Mouse (Mus musculus) gastrocnemius, postnatal 25 days (tissue): Measurements from ENCODE around the gene Muc1. TPM values are rescaled to one million over a fixed set of nuclear protein-coding genes. Genes with fewer than 3 reads are reported as not detected.
"Not testable (repeated sequence)": the region's sequence is repeated elsewhere in the genome, so short reads cannot be mapped to it uniquely, and the experiment has no call there.

Experiments used
- DNase-seq: peaks from one replicate; pipeline ENCODE4 v3.0.0; 2022
- total RNA-seq, 2 experiments: library from RNA; stranded (reverse); gene quantifications; 1 replicate in 1 of 2; 2 replicates in 1 of 2; pipeline ENCODE4 v1.2.3; 2021

The Muc1 gene
- total RNA-seq, 2 experiments from 2014 or later = 0.38 to 0.51 TPM

- no peak for DNase-seq
These were observed 18.7 kb upstream of the Muc1 start for GRCm38 (mm10) chr3:89210162-89210561.

DNA sequence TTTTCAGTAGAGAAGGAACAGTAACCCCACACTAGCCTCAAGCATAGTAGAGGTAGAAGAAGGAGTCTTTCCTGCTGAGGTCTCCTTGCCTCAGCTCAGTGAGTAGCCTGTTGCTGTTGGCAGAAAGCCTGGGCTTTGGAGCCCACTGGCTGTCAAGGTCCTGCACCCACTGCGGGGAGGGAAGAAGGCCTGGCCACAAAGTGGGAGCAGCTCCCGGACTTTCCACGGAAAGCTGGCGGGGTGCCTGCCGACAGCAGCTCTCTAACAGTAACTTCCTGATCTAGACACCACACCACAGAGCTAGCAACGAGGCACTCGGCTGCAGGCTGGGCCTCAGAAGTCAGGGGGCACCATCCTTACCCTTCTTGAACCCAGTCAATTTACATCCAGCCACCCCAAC lies 18.1 kb upstream of the Muc1 start:
- DNase-seq = no peak

DNA sequence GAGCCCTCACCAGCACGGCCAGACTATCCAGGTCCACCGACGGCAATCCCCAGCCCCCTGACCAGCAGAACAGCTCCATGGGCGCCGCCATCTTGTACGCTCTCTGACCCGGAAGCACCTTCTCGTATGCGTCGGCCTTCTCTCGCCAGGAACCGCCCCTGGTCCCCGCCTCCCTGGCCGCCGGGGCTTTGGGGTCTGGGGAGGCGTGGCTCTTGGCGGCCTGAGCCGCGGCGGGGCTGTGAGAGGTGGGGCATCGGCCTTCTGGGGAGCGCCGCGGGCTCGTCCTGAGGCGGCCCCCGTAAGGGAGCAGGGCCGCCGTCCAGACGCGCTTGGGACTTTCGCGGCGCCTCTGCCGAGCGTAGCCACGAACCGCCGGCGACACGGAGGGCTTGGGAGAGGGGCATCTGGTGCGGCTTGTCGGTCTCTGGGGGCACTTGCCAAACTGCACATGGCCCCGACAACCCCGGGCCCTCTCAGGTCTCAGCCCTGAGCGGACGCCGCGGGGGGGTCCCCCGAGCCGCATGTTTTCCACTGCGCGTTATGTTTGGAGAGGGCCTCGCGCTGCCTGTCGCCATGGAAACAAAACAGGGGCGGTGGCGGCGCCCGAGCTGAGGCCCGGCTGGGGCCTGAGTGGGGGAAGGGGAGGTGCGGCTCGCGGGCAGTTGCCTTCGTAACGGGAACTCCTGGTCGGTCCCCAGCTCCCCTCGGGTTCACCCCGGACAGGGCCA lies 14.9 kb upstream of the Muc1 start:
- peak; percentile 93 for DNase-seq

DNA sequence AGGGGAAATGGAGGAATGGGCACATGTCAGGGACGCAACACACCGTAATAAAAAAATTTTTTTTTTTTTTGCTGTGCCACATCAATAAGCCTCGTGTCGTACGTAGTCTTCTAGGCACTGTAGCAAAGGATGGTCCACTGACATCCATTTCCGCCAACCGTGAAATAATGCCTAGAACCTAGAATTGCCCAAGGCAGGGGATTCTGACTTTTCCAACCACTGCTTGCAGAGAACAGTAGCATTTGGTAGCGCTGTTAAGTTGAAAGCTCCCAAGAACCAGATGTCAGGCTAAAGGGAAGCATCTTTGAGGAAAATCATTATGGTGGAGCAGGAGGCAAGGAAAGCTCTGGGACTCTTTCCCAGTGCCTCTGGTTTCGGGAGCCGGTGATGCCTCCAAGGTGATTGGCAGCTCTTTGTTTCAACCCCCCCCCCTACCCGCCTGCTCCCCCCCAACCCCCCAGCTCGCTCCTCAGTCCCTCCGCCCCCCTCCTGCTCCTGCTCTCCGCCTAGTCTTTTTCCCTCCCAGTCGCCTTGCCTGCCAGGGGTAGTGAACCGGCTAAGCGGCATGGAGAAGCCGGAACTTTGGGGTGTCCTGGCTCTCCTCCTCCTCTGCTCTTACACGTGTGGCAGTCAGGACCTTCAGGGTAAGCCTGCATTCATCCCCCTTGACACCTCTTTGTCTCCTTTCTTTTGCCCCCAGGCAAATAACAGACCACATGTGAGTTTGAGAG lies 14.0 kb upstream of the Muc1 start, which contains the start of gene Thbs3:
Thbs3 (plus strand) TSS at position 500 of the 731 bp plus-strand sequence.
- DNase-seq = no peak

GRCm38 (mm10) chr3:89215853-89216252 lies 13.0 kb upstream of the Muc1 start:
- peak; percentile 69 for DNase-seq

DNA sequence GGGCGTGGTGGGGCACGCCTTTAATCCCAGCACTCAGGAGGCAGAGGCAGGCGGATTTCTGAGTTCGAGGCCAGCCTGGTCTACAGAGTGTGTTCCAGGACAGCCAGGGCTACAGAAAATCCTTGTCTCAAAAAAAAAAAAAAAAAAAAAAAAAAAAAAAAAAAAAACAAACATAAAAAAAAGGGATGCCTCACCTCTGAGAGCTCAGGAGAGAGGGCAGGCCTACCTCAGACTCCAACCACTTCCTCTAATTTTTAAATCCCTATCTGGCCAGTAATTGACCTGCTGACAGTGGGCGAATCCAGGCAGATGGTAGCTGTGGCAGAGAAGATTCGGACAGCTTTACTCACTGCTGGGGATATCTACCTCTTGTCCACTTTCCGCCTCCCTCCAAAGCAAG lies 12.4 kb upstream of the Muc1 start:
- not testable (repeated sequence) for DNase-seq

DNA sequence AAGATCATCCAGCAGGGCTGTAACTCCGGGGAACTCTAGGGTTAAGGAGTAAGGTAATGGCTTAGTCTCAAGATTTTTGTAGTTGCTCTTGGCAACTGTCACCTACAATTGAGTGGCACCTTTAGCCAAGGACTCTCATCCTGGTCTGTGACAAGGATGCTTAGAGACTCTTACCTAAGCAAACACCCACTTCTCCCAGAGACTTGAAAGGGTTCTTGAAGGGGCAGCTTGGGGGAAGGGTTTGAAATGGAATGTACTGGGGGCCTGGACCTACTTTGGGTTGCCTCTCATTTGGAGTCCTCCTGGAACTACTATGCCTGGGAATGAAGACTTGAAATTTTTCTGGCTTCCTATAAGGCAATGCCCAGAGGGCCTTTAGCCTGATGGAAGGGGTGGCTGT lies 10.6 kb upstream of the Muc1 start:
- DNase-seq = no peak

- no peak for DNase-seq
These were observed 9.3 kb upstream of the Muc1 start for GRCm38 (mm10) chr3:89219546-89219945.

DNA sequence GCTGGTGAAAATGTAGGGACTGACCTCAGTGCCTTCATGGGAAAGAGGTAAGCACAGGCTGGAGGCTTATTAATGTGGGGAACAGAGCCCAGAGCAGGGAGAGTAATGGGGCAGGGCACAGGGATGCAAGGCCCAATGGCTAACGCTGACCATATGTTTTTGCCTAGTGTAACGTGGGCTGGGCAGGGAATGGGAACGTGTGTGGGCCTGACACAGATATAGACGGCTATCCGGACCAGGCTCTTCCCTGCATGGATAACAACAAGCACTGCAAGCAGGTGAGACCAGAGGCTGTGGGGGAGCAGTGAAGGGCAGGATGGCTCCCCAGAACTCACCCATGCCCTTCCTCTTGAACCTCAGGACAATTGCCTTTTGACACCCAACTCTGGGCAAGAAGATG lies 7.7 kb upstream of the Muc1 start:
- DNase-seq = no peak

DNA sequence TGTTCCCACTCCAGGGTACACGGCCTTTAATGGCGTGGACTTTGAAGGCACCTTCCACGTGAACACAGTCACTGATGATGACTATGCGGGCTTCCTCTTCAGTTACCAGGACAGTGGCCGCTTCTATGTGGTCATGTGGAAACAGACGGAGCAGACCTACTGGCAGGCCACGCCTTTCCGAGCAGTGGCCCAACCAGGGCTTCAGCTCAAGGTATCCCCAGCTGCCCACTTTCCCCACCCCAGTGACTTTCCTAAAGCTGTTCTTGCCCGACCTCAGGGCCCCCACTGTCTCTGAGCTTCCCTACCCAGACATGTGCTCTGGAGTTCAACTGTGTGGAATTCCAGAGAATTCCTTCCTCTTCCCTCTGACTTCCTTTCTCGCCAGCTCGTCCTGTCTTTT lies 4.1 kb upstream of the Muc1 start:
- DNase-seq = no peak

GRCm38 (mm10) chr3:89225321-89225815 lies 3.5 kb upstream of the Muc1 start:
- no peak for DNase-seq

DNA sequence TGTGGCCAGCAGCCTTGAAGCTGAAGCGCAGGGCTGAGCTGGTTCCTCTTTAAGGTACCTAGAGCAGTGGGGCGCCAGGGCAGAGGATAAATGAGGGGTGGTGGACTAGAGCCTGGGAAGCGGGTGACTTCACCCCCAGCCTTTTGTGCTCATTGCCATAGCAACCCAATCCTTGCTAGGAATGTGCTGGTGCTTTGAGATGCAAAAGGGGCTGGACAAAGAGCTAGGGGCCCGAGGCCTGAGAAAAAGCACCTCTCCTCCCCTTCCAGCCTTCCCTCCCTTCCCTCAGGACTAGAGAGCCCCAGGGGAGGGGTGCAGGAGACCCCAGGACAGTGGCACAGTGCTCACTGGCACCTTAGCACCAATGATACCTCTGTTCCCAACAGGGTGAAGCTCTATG lies 2.9 kb upstream of the Muc1 start:
- no peak for DNase-seq

DNA sequence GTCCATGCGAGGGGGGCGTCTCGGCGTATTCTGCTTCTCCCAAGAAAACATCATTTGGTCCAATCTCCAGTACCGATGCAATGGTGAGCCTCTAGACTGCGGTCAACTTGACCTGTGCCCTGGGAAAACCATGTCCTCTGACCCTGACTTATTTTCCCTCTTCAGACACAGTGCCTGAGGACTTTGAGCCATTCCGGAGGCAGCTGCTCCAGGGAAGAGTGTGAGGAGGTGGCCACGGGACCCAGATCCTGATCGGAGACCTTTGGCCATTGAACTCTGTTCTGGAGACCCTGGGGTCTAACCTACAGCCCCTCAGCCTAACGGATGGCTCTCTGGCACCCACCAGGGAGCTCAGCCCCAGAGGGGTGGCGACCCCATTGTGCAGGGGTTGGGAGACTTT lies 2.5 kb upstream of the Muc1 start:
- no peak for DNase-seq

GRCm38 (mm10) chr3:89226900-89227299 lies 2.0 kb upstream of the Muc1 start, which contains the start of gene Mtx1:
Gene Mtx1, minus strand, starts transcription at chr3:89227088.
- DNase-seq = no peak

- peak; percentile 55 for DNase-seq
These were observed 1.3 kb upstream of the Muc1 start for GRCm38 (mm10) chr3:89227307-89228179.

GRCm38 (mm10) chr3:89228180-89228549 lies 692 bp upstream of the Muc1 start:
- peak; percentile 72 for DNase-seq

GRCm38 (mm10) chr3:89229276-89229675 lies 419 bp downstream of the Muc1 start:
- no peak for DNase-seq

DNA sequence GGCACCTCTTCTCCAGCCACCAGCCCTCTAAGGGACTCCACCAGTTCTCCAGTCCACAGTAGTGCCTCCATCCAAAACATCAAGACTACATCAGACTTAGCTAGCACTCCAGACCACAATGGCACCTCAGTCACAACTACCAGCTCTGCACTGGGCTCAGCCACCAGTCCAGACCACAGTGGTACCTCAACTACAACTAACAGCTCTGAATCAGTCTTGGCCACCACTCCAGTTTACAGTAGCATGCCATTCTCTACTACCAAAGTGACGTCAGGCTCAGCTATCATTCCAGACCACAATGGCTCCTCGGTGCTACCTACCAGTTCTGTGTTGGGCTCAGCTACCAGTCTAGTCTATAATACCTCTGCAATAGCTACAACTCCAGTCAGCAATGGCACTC lies 1.7 kb downstream of the Muc1 start:
- DNase-seq = no peak

DNA sequence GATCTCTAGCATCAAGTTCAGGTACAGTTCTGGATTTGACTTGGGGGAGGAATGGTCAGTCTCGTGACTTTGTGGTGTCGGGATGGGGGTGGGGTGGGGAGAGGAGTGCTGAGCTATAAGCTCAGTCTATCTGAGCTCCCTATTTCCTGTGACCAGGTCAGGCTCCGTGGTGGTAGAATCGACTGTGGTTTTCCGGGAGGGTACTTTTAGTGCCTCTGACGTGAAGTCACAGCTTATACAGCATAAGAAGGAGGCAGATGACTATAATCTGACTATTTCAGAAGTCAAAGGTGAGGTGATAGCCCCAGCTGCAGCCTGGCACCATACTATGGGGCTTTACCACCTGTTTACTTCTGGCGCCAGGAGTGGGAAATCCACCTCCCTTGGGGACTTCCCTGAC lies 2.5 kb downstream of the Muc1 start:
- DNase-seq = no peak

DNA sequence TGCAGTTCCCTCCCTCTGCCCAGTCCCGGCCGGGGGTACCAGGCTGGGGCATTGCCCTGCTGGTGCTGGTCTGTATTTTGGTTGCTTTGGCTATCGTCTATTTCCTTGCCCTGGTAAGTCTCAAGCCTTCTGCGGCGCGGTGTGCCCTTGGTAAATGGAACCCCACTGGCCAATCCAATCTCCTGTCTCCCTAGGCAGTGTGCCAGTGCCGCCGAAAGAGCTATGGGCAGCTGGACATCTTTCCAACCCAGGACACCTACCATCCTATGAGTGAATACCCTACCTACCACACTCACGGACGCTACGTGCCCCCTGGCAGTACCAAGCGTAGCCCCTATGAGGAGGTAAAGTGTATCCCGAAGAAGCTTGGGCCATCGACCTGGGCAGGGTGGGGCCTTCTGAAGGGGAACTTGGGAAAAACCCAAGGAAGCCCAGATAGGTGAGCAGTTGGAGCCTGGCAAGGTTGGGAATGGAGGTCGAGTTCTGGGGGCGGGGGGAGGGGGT lies 3.0 kb downstream of the Muc1 start:
- no peak for DNase-seq

- no peak for DNase-seq
These were observed 3.8 kb downstream of the Muc1 start for GRCm38 (mm10) chr3:89232614-89233013.

GRCm38 (mm10) chr3:89233562-89234110 lies 4.8 kb downstream of the Muc1 start:
- no peak for DNase-seq
